Mouse (Mus musculus): ENCODE data around the gene Lif.

DNA sequence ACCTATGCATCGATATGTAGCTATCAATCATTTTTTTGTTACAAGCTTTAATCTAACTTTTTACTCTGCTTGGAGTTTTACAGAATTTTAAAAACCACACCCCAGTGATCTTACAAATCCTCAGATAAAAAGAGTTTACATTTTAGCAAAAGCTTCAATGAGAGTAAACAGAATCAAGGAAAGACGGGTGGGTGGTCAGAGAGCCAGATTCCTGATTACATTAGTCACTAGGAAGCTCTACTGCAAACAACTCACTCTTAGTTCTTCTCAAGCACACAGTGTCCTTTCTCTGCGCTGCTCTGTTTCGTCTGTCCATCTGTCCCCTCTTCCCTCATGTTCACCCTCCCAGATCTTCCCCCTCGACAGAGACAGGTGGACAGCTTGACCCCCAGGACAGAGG, 59.9 kb downstream of the Lif start:
- TF ChIP-seq GATA1 (IDR thresholded peaks at IDR 0.05; ENCODE audit: low read length): no peak
- no peak for TF ChIP-seq TAL1 (IDR thresholded peaks at IDR 0.05; ENCODE audit: low read length)
